Mouse (Mus musculus): ENCODE measurements at regions not wholly inside any gene's neighbourhood (a gene's known extent, or its start where the extent isn't known, plus 50 kb on each side); places are given as distances from the start of the nearest gene placed in this dataset.

- Histone ChIP-seq H3K9ac (ENCODE audit: insufficient read depth, low read depth, low read length, poor library complexity, severe bottlenecking) (no peak overlapping the region), H3K27ac (ENCODE audit: insufficient read depth, low read depth, low read length, poor library complexity, severe bottlenecking) (no peak overlapping the region), H3K4me1 (ENCODE audit: control insufficient read depth in 2 of 2, insufficient read depth in 2 of 2, low read length in 2 of 2, poor library complexity in 1 of 2) (no peaks in the 10 kb centered on the region), H3K36me3 (ENCODE audit: control insufficient read depth, insufficient read depth, low read length, poor library complexity, severe bottlenecking) (no peaks in the 10 kb centered on the region), H3K9me3 (ENCODE audit: control insufficient read depth, insufficient read depth, low read depth, low read length) (no peaks in the 10 kb centered on the region), H3K4me3 (ENCODE audit: insufficient read depth in 1 of 2, low read depth in 1 of 2, low read length in 2 of 2, poor library complexity in 1 of 2, severe bottlenecking in 1 of 2) (no peak overlapping the region)
- DNase-seq (ENCODE audit: low read depth, low spot score), result no peak
- in situ Hi-C loops (cut with MboI; ENCODE audit: low sequenced_read_pairs in 2 of 2, unreplicated experiment in 2 of 2), result no loop called here
- TF ChIP-seq MAFK (IDR thresholded peaks at IDR 0.05; ENCODE audit: insufficient read depth, low read depth, low read length) (no peak), HCFC1 (IDR thresholded peaks at IDR 0.05; ENCODE audit: borderline replicate concordance, insufficient read depth, low read length) (no peak), ZNF384 (IDR thresholded peaks at IDR 0.05; ENCODE audit: low read depth, low read length) (no peak), CHD2 (IDR thresholded peaks at IDR 0.05; ENCODE audit: low read depth, low read length) (no peak), ZC3H11A (IDR thresholded peaks at IDR 0.05; ENCODE audit: borderline replicate concordance, low read depth, low read length) (no peak)
These were observed 1125.1 kb upstream of the Lrrtm3 start for GRCm38 (mm10) chr10:65215206-65215605.

- DNase-seq (ENCODE audit: low read depth, low spot score), result no peak
- Histone ChIP-seq H3K9ac (ENCODE audit: insufficient read depth, low read depth, low read length, poor library complexity, severe bottlenecking) (no peak overlapping the region), H3K36me3 (ENCODE audit: control insufficient read depth, insufficient read depth, low read length, poor library complexity, severe bottlenecking) (no peaks in the 10 kb centered on the region), H3K4me1 (ENCODE audit: control insufficient read depth in 2 of 2, insufficient read depth in 2 of 2, low read length in 2 of 2, poor library complexity in 1 of 2) (no peaks in the 10 kb centered on the region), H3K27ac (ENCODE audit: insufficient read depth, low read depth, low read length, poor library complexity, severe bottlenecking) (no peak overlapping the region), H3K9me3 (ENCODE audit: control insufficient read depth, insufficient read depth, low read depth, low read length) (no peaks in the 10 kb centered on the region), H3K4me3 (ENCODE audit: insufficient read depth in 1 of 2, low read depth in 1 of 2, low read length in 2 of 2, poor library complexity in 1 of 2, severe bottlenecking in 1 of 2) (no peak overlapping the region)
- in situ Hi-C loops (cut with MboI; ENCODE audit: low sequenced_read_pairs in 2 of 2, unreplicated experiment in 2 of 2), result no loop called here
- TF ChIP-seq CHD2 (IDR thresholded peaks at IDR 0.05; ENCODE audit: low read depth, low read length) (no peak), MAFK (IDR thresholded peaks at IDR 0.05; ENCODE audit: insufficient read depth, low read depth, low read length) (no peak), ZNF384 (IDR thresholded peaks at IDR 0.05; ENCODE audit: low read depth, low read length) (no peak), ZC3H11A (IDR thresholded peaks at IDR 0.05; ENCODE audit: borderline replicate concordance, low read depth, low read length) (no peak), HCFC1 (IDR thresholded peaks at IDR 0.05; ENCODE audit: borderline replicate concordance, insufficient read depth, low read length) (no peak)
These were observed 1093.6 kb upstream of the Lrrtm3 start for GRCm38 (mm10) chr10:65183659-65184058.

GRCm38 (mm10) chr10:65182597-65182996, 1092.5 kb upstream of the Lrrtm3 start:
- no peak overlapping the region for H3K4me3 ChIP-seq (ENCODE audit: insufficient read depth in 1 of 2, low read depth in 1 of 2, low read length in 2 of 2, poor library complexity in 1 of 2, severe bottlenecking in 1 of 2)
- in situ Hi-C loops (cut with MboI; ENCODE audit: low sequenced_read_pairs in 2 of 2, unreplicated experiment in 2 of 2), result no loop called here
- no peaks in the 10 kb centered on the region for H3K4me1 ChIP-seq (ENCODE audit: control insufficient read depth in 2 of 2, insufficient read depth in 2 of 2, low read length in 2 of 2, poor library complexity in 1 of 2)
- H3K9ac ChIP-seq (ENCODE audit: insufficient read depth, low read depth, low read length, poor library complexity, severe bottlenecking), result no peak overlapping the region
- TF ChIP-seq CHD2 (IDR thresholded peaks at IDR 0.05; ENCODE audit: low read depth, low read length), result no peak
- no peak for TF ChIP-seq MAFK (IDR thresholded peaks at IDR 0.05; ENCODE audit: insufficient read depth, low read depth, low read length)
- no peak for TF ChIP-seq HCFC1 (IDR thresholded peaks at IDR 0.05; ENCODE audit: borderline replicate concordance, insufficient read depth, low read length)
- no peak for TF ChIP-seq ZNF384 (IDR thresholded peaks at IDR 0.05; ENCODE audit: low read depth, low read length)
- TF ChIP-seq ZC3H11A (IDR thresholded peaks at IDR 0.05; ENCODE audit: borderline replicate concordance, low read depth, low read length), result no peak
- H3K27ac ChIP-seq (ENCODE audit: insufficient read depth, low read depth, low read length, poor library complexity, severe bottlenecking), result no peak overlapping the region
- no peaks in the 10 kb centered on the region for H3K36me3 ChIP-seq (ENCODE audit: control insufficient read depth, insufficient read depth, low read length, poor library complexity, severe bottlenecking)
- no peak for DNase-seq (ENCODE audit: low read depth, low spot score)
- no peaks in the 10 kb centered on the region for H3K9me3 ChIP-seq (ENCODE audit: control insufficient read depth, insufficient read depth, low read depth, low read length)

- in situ Hi-C loops (cut with MboI; ENCODE audit: low sequenced_read_pairs in 2 of 2, unreplicated experiment in 2 of 2), result no loop called here
- Histone ChIP-seq H3K36me3 (ENCODE audit: control insufficient read depth, insufficient read depth, low read length, poor library complexity, severe bottlenecking) (no peaks in the 10 kb centered on the region), H3K9me3 (ENCODE audit: control insufficient read depth, insufficient read depth, low read depth, low read length) (no peaks in the 10 kb centered on the region), H3K9ac (ENCODE audit: insufficient read depth, low read depth, low read length, poor library complexity, severe bottlenecking) (no peak overlapping the region), H3K4me3 (ENCODE audit: insufficient read depth in 1 of 2, low read depth in 1 of 2, low read length in 2 of 2, poor library complexity in 1 of 2, severe bottlenecking in 1 of 2) (no peak overlapping the region), H3K4me1 (ENCODE audit: control insufficient read depth in 2 of 2, insufficient read depth in 2 of 2, low read length in 2 of 2, poor library complexity in 1 of 2) (no peaks in the 10 kb centered on the region), H3K27ac (ENCODE audit: insufficient read depth, low read depth, low read length, poor library complexity, severe bottlenecking) (no peak overlapping the region)
- no peak for DNase-seq (ENCODE audit: low read depth, low spot score)
- TF ChIP-seq CHD2 (IDR thresholded peaks at IDR 0.05; ENCODE audit: low read depth, low read length), result no peak
- TF ChIP-seq ZC3H11A (IDR thresholded peaks at IDR 0.05; ENCODE audit: borderline replicate concordance, low read depth, low read length), result no peak
- no peak for TF ChIP-seq MAFK (IDR thresholded peaks at IDR 0.05; ENCODE audit: insufficient read depth, low read depth, low read length)
These were observed 1089.0 kb upstream of the Lrrtm3 start for GRCm38 (mm10) chr10:65179101-65179500.

- Histone ChIP-seq H3K36me3 (ENCODE audit: control insufficient read depth, insufficient read depth, low read length, poor library complexity, severe bottlenecking) (no peaks in the 10 kb centered on the region), H3K27ac (ENCODE audit: insufficient read depth, low read depth, low read length, poor library complexity, severe bottlenecking) (no peak overlapping the region), H3K4me1 (ENCODE audit: control insufficient read depth in 2 of 2, insufficient read depth in 2 of 2, low read length in 2 of 2, poor library complexity in 1 of 2) (no peaks in the 10 kb centered on the region), H3K4me3 (ENCODE audit: insufficient read depth in 1 of 2, low read depth in 1 of 2, low read length in 2 of 2, poor library complexity in 1 of 2, severe bottlenecking in 1 of 2) (no peak overlapping the region), H3K9me3 (ENCODE audit: control insufficient read depth, insufficient read depth, low read depth, low read length) (no peaks in the 10 kb centered on the region), H3K9ac (ENCODE audit: insufficient read depth, low read depth, low read length, poor library complexity, severe bottlenecking) (no peak overlapping the region)
- TF ChIP-seq HCFC1 (IDR thresholded peaks at IDR 0.05; ENCODE audit: borderline replicate concordance, insufficient read depth, low read length) (no peak), ZNF384 (IDR thresholded peaks at IDR 0.05; ENCODE audit: low read depth, low read length) (no peak), ZC3H11A (IDR thresholded peaks at IDR 0.05; ENCODE audit: borderline replicate concordance, low read depth, low read length) (no peak), MAFK (IDR thresholded peaks at IDR 0.05; ENCODE audit: insufficient read depth, low read depth, low read length) (no peak), CHD2 (IDR thresholded peaks at IDR 0.05; ENCODE audit: low read depth, low read length) (no peak)
- DNase-seq (ENCODE audit: low read depth, low spot score), result no peak
- in situ Hi-C loops (cut with MboI; ENCODE audit: low sequenced_read_pairs in 2 of 2, unreplicated experiment in 2 of 2), result no loop called here
These were observed 1064.1 kb upstream of the Lrrtm3 start for GRCm38 (mm10) chr10:65154131-65154530.
